Mouse (Mus musculus) liver, adult 2 months (tissue): Measurements from ENCODE around the gene Fbxl22. TPM values are rescaled to one million over a fixed set of nuclear protein-coding genes. Genes with fewer than 3 reads are reported as not detected.
A peak's percentile ranks its signal among the peaks of the same experiment; 100 is the strongest.

Experiments
- DNase-seq: peaks from one replicate; pipeline ENCODE4 v3.0.0-alpha.2; 2011; ENCODE audit warnings: low read depth, low spot score; ENCODE audit errors: extremely low read depth
- H3K27ac ChIP-seq: fragments of 200-500 bp; replicated peaks from 2 replicates; pipeline ENCODE4 v1.5.1; 2012; ENCODE audit warnings: low read depth, mild to moderate bottlenecking, control low read depth, inconsistent platforms, low read length; ENCODE audit not compliant: insufficient read depth
- H3K27me3 ChIP-seq: fragments of 200-500 bp; 2 replicates; pipeline ENCODE4 v1.6.1; 2012; ENCODE audit warnings: mild to moderate bottlenecking, moderate library complexity, low read length, inconsistent platforms; ENCODE audit not compliant: control insufficient read depth, insufficient read depth
- H3K36me3 ChIP-seq: fragments of 200-500 bp; 2 replicates; pipeline ENCODE4 v1.6.1; 2012; ENCODE audit warnings: low read length, inconsistent platforms; ENCODE audit not compliant: control insufficient read depth, insufficient read depth
- H3K4me1 ChIP-seq: fragments of 200-500 bp; 2 replicates; pipeline ENCODE4 v1.6.1; 2011; ENCODE audit warnings: low read length; ENCODE audit not compliant: control insufficient read depth, insufficient read depth
- H3K4me3 ChIP-seq: fragments of 200-500 bp; 2 replicates; pipeline ENCODE4 v1.5.1; 2011; ENCODE audit warnings: low read depth, mild to moderate bottlenecking, control low read depth, low read length, moderate library complexity; ENCODE audit not compliant: insufficient read depth
- H3K79me2 ChIP-seq: fragments of 200-500 bp; 2 replicates; pipeline ENCODE4 v1.6.1; 2012; ENCODE audit warnings: inconsistent platforms, mild to moderate bottlenecking, low read length, moderate library complexity; ENCODE audit not compliant: control insufficient read depth, insufficient read depth
- H3K9ac ChIP-seq: fragments of 200-500 bp; 2 replicates; pipeline ENCODE4 v1.6.1; 2012; ENCODE audit warnings: low read depth, mild to moderate bottlenecking, control low read depth, inconsistent platforms, low read length
- CTCF ChIP-seq: fragments of 200-500 bp; IDR thresholded peaks from 2 replicates; pipeline ENCODE4 v1.5.1; 2011; ENCODE audit warnings: low read depth, low read length, control low read depth
- POLR2A ChIP-seq: fragments of 200-500 bp; IDR thresholded peaks from 2 replicates; pipeline ENCODE4 v1.6.1; 2011; ENCODE audit warnings: low read length, control low read depth; ENCODE audit not compliant: insufficient read depth; ENCODE audit errors: extremely low read depth
- WGBS: fragments of 180-500 bp; shearing (Covaris S2); methylation state at CpG from one replicate; pipeline ENCODE4 v1.1.7; 2018; 5-methylcytosine and 5-hydroxymethylcytosine counted together
- polyA plus RNA-seq: library from polyadenylated mRNA; depleted of rRNA; stranded (reverse); fragments of >200 nt; gene quantifications from 2 replicates; pipeline ENCODE4 v1.2.3, GENCODE M21; 2012
- total RNA-seq: library from RNA; depleted of rRNA; stranded (reverse); fragments of >200 nt; gene quantifications from 2 replicates; pipeline ENCODE4 v1.2.3, GENCODE M21; 2014

Gene Fbxl22
- total and polyA plus RNA-seq, 2 experiments, result 0.18 to 0.39 TPM

GRCm38 (mm10) chr9:66511580-66512350 lies 2.6 kb downstream of the Fbxl22 start:
- Histone ChIP-seq H3K4me1 (peaks cover 15% of the 10 kb centered on the region), H3K4me3 (peak overlapping the region; percentile 73), H3K9ac (peak overlapping the region; percentile 89), H3K27ac (peak overlapping the region; percentile 90), H3K79me2 (no peaks in the 10 kb centered on the region), H3K27me3 (no peaks in the 10 kb centered on the region), H3K36me3 (peaks cover 7% of the 10 kb centered on the region; the same call in 1 of the 2 replicates)
- peak; percentile 77 for DNase-seq
- under 1% methylated on average over 78 of the region's 78 CpGs for WGBS
- TF ChIP-seq POLR2A (peak; percentile 83), CTCF (0 out of 2 replicates have a peak, but pooled peaks have one; percentile 11)

DNA sequence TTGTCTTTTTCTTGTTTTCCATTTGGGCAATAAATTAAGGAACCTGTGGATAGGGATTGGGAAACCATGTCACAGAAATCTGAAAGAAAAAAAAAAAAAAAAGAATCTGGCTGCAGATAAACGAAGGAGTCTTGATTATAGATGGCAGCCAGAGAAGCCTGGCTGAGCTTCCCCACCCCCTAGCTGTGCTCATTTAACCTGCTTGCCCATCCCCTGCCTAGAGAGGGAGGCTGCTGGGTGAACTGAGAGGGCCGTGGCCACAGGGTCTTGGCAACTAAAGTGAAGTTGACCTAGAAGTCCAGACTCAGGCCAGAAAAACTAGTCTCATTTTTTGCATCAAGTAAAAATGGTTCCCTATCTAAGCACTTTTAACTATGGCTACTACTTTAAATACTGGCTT lies 3.4 kb downstream of the Fbxl22 start:
- no peaks in the 10 kb centered on the region for H3K27me3 ChIP-seq
- no peak overlapping the region for H3K27ac ChIP-seq
- no peaks in the 10 kb centered on the region for H3K36me3 ChIP-seq
- 10% methylated on average over 2 of the region's 2 CpGs for WGBS
- H3K79me2 ChIP-seq, result no peaks in the 10 kb centered on the region
- peak; percentile 19 for DNase-seq
- H3K9ac ChIP-seq, result peak overlapping the region; percentile 13; the same call in 1 of the 2 replicates
- no peak for TF ChIP-seq POLR2A
- H3K4me3 ChIP-seq, result no peak overlapping the region
- H3K4me1 ChIP-seq, result peaks cover 15% of the 10 kb centered on the region

DNA sequence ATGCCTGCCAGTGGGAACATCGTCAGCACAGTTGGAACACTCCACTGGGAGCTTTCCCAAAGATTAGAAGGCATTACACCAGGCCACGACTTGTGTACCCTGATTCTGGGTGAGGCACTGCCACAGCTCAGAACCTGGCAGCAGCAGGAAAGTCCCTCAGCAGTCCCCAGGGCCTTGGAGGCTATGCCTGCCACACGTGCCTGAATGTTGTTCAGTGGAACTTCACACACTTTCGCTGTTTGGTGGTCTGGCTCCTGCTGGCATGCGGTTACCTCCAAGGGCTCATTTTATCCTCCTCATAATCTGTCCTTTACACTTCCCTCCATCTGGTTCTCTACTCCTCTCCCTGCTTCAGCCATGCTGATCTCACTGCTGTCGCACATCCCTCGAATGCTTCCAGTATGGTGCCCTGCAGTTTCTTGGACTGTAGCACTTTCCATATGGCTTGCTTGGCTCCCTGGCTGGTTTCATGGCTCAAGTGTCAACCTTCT lies 4.0 kb downstream of the Fbxl22 start:
- H3K27me3 ChIP-seq, result no peaks in the 10 kb centered on the region
- peaks cover 3% of the 10 kb centered on the region for H3K36me3 ChIP-seq
- TF ChIP-seq CTCF (no peak), POLR2A (no peak)
- peaks cover 15% of the 10 kb centered on the region for H3K4me1 ChIP-seq
- no peak overlapping the region for H3K9ac ChIP-seq
- peak; percentile 61 for DNase-seq
- 67% methylated on average over 7 of the region's 7 CpGs for WGBS
- H3K79me2 ChIP-seq, result no peaks in the 10 kb centered on the region
- H3K27ac ChIP-seq, result no peak overlapping the region
- no peak overlapping the region for H3K4me3 ChIP-seq

- H3K36me3 ChIP-seq, result peaks cover 5% of the 10 kb centered on the region
- H3K4me1 ChIP-seq, result peaks cover 14% of the 10 kb centered on the region
- TF ChIP-seq POLR2A, result no peak
- TF ChIP-seq CTCF, result no peak
- no peak for DNase-seq
- no peaks in the 10 kb centered on the region for H3K27me3 ChIP-seq
- WGBS, result 88% methylated on average over 4 of the region's 4 CpGs
- no peaks in the 10 kb centered on the region for H3K79me2 ChIP-seq
- no peak overlapping the region for H3K27ac ChIP-seq
- H3K4me3 ChIP-seq, result no peak overlapping the region
- H3K9ac ChIP-seq, result no peak overlapping the region
Measured at GRCm38 (mm10) chr9:66508890-66509399, 5.4 kb downstream of the Fbxl22 start.

DNA sequence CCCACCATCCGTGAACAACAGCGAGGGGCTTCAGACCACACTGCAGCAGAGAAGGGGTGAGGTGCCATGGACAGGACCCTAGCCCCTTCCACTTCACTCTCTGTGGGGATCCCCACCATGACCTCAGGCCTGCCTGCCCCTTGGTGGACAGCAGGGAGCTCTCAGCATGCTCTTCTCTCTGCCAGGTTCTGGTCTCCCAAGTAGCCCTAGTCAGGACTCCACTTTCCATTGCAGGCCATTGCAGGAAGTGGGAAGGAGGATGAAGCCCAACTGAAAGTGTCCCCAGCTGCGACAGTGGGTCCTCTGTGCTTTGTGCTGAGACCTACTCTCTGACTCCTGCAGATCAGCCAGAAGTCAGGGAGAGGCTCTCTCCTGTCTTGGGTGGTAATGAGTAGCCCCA lies 6.7 kb downstream of the Fbxl22 start:
- H3K79me2 ChIP-seq, result no peaks in the 10 kb centered on the region
- H3K36me3 ChIP-seq, result peaks cover 5% of the 10 kb centered on the region
- H3K27me3 ChIP-seq, result no peaks in the 10 kb centered on the region
- TF ChIP-seq POLR2A, result no peak
- no peak for TF ChIP-seq CTCF
- no peak overlapping the region for H3K27ac ChIP-seq
- no peak for DNase-seq
- no peak overlapping the region for H3K9ac ChIP-seq
- H3K4me3 ChIP-seq, result no peak overlapping the region
- peaks cover 7% of the 10 kb centered on the region for H3K4me1 ChIP-seq
- 95% methylated on average over 3 of the region's 3 CpGs for WGBS

- H3K79me2 ChIP-seq, result no peaks in the 10 kb centered on the region
- H3K27me3 ChIP-seq, result no peaks in the 10 kb centered on the region
- no peak for DNase-seq
- H3K27ac ChIP-seq, result no peak overlapping the region
- no peak overlapping the region for H3K4me3 ChIP-seq
- peaks cover 15% of the 10 kb centered on the region for H3K36me3 ChIP-seq
- peaks cover 7% of the 10 kb centered on the region for H3K4me1 ChIP-seq
- no peak overlapping the region for H3K9ac ChIP-seq
- TF ChIP-seq CTCF, result no peak
- no peak for TF ChIP-seq POLR2A
Measured at GRCm38 (mm10) chr9:66506424-66506823, 8.0 kb downstream of the Fbxl22 start.
